Mouse (Mus musculus) brain, embryonic 14.5 days (tissue): ENCODE data around the gene Hoxb3.

ENCODE experiments used
- CTCF ChIP-seq: fragments of 200-500 bp; IDR thresholded peaks from 2 replicates; pipeline ENCODE4 v1.5.1; 2012; ENCODE audit warnings: inconsistent platforms, mild to moderate bottlenecking, moderate library complexity, borderline replicate concordance; ENCODE audit not compliant: insufficient read depth, insufficient read length; ENCODE audit errors: extremely low read depth
- POLR2A ChIP-seq: fragments of 200-500 bp; IDR thresholded peaks from 2 replicates; pipeline ENCODE4 v1.6.1; 2012; ENCODE audit warnings: mild to moderate bottlenecking, inconsistent platforms, borderline replicate concordance; ENCODE audit not compliant: poor library complexity, insufficient read depth, insufficient read length, severe bottlenecking; ENCODE audit errors: extremely low read depth

- TF ChIP-seq POLR2A = no peak
- TF ChIP-seq CTCF = no peak
These were observed 24.6 kb downstream of the Hoxb3 start for GRCm38 (mm10) chr11:96347717-96348116.
